Mouse (Mus musculus) heart, adult 18-20 months (tissue): ENCODE results near the gene Tmem216. TPM values are rescaled to one million over a fixed set of nuclear protein-coding genes. Genes with fewer than 3 reads are reported as not detected.

Experiments used
- DNase-seq, 2 experiments: peaks; one replicate each; pipeline ENCODE4 v3.0.0; 2021 to 2022; ENCODE audit warnings: mixed read lengths in 1 of 2
- long read RNA-seq, 2 experiments: library from polyadenylated mRNA; stranded (forward); transcript quantifications; one replicate each; pipeline ENCODE4 v2.0.0; 2021
- total RNA-seq, 2 experiments: library from RNA; stranded (reverse); gene quantifications; 2 replicates each; pipeline ENCODE4 v1.2.3; 2021

Gene Tmem216
- total RNA-seq = 1 to 10 TPM; 4.9 to 5.8 TPM
- long read RNA-seq, experiment 1, partial matches to known transcripts = 0 of 7 reads
- long read RNA-seq, experiment 1, other reads (novel, unspliced or antisense) = 1 of 7 reads
- long read RNA-seq, experiment 2, partial matches to known transcripts = 1 of 5 reads
- long read RNA-seq, experiment 2, other reads (novel, unspliced or antisense) = 1 of 5 reads

DNA sequence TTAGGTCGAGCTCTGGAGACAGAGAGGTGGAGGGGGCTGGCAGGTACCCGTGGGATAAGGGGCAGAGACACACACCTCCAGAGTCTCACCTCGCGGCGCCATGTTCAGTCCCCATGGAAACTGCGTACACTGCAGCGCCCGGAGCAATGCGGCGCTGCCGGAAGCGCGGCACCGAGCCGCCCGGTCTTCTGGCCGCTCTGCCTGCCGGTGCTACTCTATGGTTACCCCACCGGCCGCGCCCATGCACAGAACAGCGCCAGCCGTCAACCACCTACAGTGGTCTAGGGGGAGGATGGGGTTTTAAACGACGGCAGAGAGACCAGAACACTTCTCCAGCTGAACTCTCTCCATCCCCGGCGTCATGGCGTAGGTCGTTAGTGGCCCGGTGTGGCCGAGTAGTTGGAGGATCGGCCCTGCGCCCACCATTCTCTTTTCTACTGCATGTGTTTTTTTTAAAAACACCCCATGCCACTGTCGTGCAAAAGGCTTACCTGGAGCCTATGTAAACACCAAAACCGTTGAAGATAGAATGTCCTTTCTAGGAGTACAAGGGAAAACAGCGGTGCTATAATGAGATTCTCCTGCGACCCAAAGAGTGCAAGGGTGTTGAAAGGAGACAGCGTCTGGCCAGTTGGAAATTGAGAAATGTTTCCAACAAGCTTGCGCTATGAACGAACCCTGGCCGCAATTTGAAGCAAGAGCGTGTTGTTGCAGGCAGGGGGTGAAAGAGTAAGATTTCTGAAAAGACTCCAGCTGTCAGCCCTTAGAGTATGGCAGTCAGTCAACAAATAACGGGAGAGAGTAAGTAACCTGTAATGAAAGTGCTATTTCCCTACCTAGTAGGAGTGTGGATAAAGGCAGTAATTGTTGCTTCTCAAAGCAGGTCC is at the start of gene Tmem216:
TSS of gene Tmem216 (minus strand) at position 615 of the 887 bp plus-strand sequence.
- DNase-seq = peak; percentile 87 to 91

DNA sequence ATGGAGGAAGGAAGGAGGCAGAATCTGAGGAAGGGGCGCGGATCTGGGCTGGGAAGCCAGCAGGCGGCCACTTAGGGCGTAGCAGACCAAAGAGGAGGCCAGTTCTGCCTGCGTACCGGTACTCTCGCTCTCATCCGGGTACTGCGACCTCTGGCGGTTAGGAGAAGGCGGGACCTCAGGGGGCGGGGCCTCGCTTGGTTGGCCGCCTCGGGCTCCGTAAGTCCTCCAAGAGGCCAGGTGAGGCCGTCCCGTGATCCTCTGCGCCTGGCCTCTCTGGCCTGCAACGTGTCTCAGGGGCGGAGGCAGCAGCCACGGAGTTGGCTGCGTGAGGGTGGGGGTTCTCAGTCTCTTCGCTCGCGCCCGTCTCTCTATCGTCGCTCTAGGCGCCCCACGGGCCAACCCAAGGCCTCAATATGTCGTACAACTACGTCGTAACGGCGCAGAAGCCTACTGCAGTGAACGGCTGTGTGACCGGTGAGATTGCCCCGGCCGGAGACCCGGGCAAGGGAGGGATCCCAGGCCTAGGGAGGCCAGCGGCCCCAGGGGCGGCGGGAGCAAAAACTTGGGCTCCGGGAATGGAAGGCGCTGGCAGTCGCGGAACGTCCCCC is 49.4 kb upstream of the Tmem216 start, which contains the start of the genes Ddb1 and Tkfc:
TSS of gene Ddb1 (plus strand) at position 35 of the 608 bp plus-strand sequence.
TSS of gene Tkfc (minus strand) at position 362 of the 608 bp plus-strand sequence.
- peak; percentile 99 for DNase-seq

DNA sequence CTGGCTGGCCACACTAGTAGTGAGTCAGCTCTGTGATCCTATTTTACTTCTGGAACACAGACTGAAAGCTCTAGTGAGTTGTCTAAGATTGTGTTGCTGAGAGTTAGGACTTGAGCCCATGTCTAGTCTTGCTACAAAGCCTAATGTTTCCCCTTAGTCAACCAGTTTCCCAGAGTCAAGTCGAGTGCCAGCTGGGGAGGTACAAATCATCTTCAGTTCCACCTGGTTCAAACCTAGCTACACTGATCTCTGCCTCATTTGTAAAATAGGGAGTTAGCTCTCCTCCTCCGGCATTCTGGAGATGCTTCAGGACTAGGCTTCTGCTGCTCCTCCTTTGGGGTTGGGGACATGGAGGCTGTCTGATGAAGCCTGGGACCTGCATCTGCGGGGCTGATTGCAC is 48.5 kb upstream of the Tmem216 start:
- no peak for DNase-seq

DNA sequence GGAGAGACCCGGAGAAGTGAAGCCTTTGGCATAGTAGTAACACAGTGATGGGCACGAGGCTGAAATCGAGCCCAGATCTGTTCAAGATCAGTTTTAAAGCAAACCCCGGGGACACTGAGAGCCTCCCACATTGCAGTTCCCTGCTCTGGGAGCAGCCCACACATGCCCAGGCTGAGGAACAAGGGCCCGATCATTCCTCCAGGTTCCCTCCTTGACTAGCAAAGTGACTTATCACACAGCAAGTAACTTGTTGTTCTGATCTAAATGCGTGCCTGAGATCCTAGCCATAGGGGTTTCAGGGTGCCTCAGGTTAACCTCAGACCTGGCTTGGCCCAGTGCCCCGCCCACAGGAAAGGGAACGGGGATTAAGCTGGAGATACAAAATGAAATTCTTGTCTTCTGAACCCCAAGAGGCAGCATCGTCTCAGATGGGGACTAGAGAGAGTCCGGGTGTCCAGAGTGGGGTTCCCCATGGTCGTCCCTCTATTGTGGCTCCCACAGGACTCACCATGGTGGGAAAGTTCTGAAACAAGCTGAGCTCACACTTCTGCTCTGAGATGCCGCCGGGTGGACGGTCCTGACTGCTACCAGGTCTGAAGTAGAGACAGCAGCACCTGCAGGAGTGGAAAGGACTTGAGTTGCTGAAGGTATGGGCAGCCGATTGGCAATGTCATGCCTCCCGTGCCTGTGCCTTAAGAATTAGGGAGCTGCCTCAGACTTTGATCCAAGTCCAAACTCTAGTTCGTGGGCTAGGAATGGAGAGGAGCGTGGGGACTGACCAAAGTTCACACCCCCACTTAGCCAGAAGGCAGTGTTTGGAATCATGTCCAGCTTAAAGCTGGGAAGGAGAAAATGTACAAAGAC is 47.9 kb upstream of the Tmem216 start:
- DNase-seq = peak in 1 of 2 experiments; percentile 22

DNA sequence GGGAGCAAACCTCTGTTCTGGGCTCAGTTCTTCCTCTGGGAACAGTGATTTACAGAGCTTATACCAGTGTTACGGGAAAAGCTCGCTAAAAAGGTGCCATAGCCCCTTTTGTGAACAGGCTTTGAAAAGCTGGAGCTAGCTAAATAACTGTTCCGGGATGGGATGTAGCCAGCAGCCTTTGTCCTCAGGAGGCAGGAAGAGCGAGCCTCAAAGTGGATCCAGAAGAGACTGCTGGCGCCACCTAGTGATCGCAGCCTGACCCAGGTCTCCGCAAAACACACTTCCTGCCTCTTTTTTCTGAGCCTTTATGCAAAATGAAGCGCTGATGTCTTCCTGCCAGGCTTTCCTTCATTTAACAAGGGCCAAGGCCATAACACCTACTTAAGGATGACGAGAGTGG is 46.7 kb upstream of the Tmem216 start:
- peak; percentile 92 to 93 for DNase-seq

DNA sequence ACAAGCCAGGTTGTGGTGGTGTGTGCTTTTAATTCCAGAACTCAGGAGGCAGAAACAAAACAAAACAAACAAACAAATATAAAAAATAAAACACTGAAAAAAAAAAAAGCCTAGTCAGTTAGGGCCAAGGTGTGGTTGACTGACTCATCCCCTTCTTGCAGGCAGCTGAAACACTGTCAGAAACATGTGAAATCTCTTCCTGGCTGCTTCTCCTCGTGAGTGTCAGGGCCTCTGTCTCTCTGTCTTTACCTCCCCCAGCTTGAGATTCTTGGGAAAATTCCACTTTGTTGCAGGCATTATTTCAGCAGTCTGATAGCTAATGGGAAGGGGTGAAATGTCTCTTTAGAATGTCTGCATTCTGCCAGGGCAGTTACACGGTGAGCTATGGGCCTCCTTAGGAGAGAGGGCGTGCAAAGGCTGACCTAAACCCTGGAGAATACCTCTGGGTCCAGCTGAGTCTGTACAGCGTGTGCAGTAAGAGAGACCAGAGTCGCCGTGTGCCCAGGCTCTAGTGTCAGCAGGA is 46.3 kb upstream of the Tmem216 start:
- DNase-seq = no peak

DNA sequence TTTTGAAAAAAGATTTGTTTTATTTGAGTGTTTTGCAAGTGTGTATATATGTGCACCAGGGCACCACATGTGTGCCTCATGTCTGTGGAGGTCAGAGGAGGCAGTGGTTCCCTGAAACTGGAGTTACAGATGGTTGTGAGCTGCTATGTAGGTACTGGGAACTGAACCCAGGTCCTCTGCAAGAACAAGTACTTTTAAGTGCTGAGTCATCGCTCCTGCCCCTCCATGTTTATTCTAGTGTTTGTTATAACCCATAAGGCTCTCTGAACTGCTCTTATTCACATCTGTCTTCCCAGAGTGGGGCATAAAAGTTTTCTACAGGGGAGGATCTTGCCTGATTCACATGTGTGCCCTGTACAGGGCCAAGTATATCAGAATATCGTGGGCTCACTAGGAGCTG is 43.6 kb upstream of the Tmem216 start:
- no peak for DNase-seq

DNA sequence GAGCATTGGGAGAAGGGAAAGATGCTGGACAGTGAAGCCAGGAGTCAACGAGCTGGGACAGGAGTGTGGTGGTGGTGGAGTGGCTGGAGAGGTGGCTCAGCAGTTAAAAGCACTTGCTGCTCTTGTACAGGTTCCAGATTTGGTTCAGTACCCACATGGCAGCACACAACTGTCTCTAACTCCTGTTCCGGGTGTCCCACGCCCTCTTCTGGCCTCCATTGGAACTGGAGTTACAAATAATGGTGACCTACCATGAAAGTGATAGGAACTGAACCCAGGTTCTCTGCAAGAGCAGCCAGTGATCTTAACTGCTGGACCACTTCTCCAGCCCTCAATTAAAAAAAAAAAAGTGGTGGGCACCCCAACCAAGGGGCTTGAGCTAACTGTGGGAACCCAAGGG is 42.1 kb upstream of the Tmem216 start:
- DNase-seq = no peak

DNA sequence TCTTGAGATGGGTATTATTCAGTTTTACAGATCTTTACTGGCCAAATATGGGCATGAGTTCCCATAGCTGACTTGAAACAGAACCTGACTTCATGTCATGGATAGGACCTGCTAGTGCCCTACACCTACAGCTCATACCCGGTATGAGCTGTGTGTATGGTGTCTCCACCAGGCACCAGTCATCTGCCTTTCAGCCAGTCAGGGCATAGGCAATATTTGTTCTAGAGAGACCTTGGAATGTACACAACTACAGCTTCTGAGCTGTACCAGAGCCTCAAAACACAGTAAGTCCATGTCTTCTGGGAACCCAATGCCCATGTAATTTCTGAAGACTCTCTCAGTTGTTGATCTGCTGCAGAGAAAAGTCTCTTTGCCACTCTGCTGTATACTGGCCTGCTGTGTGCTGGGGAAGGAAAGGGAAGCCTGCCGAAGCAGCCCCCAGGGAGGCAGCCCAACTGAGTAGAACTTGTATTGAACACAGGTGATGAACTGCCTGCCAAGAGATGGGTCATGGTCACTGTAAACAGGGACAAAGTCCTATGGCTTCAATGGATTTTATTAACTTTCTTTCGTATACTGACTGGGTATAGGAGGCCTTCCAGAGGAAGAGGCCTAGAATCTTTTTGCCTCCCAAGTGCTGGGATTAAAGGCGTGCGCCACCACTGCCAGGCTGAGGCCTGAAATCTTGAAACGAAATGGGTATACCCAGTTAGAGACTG is 35.8 kb upstream of the Tmem216 start:
- no peak for DNase-seq

DNA sequence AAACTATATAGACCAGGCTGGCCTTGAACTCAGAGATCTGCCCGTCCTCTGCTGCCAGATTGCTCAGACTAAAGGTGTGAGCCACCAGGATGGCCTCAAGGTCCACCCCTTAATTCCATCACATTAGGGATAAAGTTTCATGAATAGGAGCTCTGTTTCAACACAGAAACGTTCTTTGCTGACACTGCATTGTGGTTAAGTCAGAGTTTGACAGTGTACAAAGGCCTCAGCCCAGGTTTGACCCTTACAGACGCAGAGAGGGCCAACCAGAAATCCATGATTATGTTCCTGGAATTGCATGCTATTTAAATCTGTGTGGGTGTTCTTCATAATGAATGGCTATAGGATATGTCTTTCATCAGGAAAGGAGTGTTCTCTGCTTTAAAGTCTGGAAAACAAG is 34.3 kb upstream of the Tmem216 start:
- no peak for DNase-seq

DNA sequence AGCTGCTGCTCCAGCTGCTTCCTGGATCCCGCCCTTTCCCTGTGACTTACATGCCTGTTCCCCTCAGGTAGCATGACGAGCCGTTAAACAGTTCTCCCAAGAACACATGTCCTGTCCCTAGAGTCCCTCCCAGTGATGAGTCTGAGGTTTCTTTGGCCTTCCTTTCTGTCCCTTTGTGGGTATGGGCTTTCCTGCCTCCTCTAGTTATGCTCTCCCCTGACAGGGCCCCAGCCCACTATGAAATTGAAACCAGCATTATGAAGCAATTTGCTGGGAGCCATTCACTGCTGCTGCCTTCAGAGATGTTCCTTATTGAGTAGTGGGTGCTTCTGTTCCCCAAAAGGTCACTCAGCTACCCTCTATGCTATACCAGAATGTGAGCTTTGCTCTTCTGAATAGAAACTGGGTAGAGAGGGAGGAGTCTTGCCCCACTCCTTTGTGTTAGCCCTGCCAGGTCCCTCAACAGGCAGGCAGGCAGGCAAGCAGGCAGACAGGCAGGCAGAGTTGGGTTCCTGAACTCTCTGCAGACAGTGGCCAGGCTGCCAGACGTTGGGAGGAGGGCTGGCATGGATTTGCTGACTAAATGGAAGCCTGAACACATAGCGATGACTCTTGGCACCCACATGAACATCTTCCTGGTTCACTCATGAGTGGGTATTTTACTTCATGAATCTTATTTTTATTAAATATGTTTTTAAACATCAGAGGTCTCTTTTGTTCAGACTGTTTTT is 33.3 kb upstream of the Tmem216 start:
- DNase-seq = no peak

DNA sequence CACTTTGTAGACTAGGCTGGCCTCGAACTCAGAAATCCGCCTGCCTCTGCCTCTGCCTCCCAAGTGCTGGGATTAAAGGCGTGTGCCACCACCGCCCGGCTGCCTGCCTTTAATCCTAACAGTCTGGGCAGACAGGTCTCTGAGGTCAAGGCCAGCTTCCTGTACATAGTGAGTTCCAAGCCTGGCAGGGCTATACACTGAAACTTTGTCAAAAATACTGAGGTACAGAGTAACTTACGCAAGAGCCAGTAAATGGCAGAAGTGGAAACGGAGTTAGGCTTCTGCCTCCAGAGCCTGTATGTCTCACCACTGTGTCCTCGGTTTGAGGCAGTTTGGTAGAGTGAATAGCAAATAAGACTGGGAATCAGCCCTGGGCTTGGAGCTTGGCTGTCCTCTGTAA is 31.2 kb upstream of the Tmem216 start:
- no peak for DNase-seq

DNA sequence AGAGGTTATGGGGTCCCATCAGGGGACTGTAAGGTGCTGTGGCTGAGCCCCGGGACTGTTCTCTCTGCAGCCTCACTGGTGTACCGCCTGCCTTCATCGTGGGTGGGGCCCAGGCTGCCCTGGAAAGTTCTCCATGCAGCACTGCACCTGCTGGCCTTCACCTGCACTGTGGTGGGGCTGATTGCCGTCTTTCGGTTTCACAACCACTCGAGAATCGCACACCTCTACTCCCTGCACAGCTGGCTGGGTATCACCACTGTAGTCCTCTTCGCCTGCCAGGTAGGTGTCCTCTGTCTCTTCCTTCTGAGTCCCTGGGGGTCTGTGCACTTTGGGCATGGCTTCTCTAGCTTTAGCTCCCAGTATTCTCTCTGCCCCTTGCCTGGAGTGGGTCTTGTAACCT is 29.1 kb upstream of the Tmem216 start:
- no peak for DNase-seq

DNA sequence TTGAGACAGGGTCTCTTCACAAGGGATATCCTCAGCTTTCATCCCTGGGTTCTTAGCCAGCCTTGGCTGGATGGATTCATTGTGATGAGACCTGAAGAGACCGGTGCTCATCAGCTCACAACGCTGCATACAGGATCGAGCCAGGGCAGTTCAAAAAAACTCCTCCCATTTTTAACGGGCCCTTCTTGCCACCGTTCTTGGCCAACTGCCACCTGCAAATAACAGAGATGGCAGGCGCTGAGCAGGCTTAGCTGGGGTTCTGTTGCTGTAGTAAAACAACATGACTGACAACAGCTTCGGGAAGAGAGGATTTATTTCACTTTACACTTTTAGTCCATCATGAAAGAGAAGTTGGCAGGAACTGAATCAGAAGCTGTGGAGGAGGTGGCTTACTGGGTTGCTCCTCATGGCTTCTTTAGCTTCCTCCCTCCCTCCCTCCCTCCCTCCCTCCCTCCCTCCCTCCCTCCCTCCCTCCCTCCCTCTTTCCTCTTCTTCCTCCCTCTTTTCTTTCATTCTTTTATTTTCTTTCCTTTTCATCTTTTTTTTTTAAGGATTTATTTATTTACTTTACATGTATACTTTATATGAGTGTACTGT is 27.6 kb upstream of the Tmem216 start:
- no peak for DNase-seq

DNA sequence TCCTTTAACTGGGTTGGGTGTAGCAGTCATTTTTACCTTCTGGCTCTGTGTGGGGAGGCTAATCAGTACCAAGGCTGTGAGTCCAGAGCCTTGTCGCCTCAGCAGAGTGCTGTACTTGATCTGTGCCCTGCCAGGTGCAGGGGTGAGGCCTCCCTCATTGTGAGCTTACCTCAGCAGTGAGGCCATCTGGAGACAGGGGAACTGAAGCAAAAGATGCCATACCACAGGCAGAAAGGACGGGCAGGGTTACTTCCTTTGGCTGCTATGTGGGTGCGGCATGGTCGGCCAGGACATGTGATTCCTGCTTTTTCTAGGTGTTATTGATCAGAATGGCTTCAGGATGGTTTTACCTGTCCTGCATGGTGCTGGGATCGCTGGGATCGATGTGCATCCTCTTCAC is 25.9 kb upstream of the Tmem216 start:
- no peak for DNase-seq

DNA sequence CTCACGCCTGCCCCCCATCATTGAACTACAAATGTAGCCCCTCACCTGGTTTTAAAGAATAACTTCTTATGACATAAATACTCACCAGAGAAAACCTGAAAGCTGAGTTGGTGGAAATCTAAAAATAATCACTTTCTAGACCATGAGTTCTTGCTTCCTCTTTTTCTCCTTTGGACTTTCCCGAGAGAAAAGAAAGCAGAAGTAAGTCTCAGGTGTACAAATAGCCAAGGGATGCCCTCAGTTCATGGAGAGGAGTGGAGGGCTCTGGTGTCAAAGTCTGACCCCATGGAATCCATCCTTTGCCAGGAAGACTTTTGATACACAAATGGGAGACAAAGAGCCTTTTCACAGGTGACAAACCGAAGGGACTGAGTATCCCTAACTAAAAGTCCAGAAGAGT is 24.7 kb upstream of the Tmem216 start:
- DNase-seq = no peak

DNA sequence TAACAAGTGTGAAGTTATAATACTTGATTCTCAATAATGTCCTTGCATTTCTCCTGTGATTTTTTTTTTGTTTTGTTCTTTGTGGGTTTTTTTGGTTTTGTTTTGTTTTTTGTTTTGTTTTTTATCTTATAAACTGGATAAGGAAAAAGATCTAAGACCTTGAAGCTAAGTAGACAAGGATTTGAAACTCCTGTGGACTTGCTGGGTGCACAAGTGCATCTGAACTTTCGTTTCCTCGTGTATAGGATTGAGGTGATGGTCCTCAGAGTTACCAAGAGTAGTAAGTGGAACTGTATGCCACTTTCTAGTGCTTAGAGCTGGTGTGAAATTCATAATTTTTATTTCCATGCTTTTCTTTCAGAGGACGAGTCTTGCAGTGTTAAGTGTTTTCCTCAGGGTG is 24.1 kb upstream of the Tmem216 start:
- DNase-seq = no peak

DNA sequence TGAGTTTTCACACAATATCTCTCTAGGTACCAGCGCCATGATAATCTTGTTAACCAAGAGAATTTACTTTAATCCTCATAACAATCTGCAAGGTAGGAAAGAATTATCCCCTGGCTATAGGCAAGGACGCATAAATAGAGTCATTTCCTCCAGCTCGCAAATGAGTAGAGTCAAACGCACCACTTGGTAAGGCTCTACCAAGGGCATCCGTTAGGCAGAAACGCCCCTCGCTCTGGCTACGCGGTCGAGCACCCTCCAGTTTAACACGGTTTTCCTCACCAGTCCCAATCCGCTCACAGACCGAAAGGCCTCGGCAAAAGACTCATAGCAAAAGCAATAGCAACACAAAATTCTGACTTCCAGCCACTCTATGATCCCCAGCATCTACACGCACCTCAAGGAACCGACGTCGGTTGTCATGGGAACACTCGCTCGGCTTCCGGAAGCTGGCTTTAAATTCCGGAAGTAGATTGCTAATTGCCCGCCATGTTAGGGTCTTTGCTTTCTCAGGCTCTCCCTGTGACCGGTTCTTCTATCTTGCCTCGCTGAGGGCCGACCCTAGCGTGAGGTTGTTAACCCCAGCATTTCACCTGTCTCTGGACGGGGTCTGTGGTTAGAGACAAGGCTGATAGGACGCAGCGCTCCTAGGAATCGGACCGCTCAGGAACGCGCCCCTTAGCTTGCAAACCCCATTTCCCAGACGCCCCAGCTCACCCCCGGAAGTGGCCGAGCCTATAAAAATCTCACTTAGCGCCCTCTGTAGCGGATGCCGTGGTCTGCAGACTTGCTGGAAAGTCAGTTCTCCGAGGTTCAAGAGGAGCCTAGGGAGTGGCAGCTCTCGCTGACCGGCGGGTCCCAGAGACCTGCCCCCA is 20.9 kb upstream of the Tmem216 start, which contains the start of the genes Cyb561a3 and Tmem138:
TSS of gene Cyb561a3 (plus strand) at position 483 of the 872 bp plus-strand sequence.
TSS of gene Tmem138 (minus strand) at position 673 of the 872 bp plus-strand sequence.
- DNase-seq = peak; percentile 95 to 97

DNA sequence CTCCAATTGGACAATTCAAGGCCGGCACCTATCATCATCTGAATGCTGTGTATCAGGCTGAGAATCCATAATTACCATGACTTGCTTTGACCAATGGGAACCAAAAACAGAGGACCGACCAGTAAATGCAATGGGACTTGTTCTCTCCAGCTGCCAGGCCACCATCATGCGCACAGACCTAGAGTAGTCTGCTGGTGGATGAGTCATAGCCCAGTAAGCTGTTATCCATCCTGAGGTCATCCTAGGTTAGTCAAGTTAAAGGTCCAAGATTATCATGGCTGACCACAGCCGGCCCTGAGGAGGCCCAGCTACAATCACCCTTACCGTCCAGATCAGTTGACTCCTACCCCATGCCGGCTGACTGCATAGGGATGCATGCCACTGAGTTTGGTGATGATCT is 13.6 kb upstream of the Tmem216 start:
- no peak for DNase-seq
